Mouse (Mus musculus) spleen, postnatal 4 days (tissue): ENCODE measurements around the gene Gm10518.

Source experiments
- DNase-seq, 2 experiments: peaks; one replicate each; pipeline ENCODE4 v3.0.0; 2022; ENCODE audit warnings: low spot score in 2 of 2

The Gm10518 gene

GRCm38 (mm10) chr1:179833596-179833995 lies 30.4 kb downstream of the Gm10518 start:
- no peak for DNase-seq

GRCm38 (mm10) chr1:179835753-179836425 lies 32.7 kb downstream of the Gm10518 start:
- DNase-seq, result no peak

GRCm38 (mm10) chr1:179836426-179837404 lies 33.5 kb downstream of the Gm10518 start:
- DNase-seq, result no peak

- peak; percentile 32 to 66 for DNase-seq
These were observed 39.4 kb downstream of the Gm10518 start for GRCm38 (mm10) chr1:179842568-179842967.

- DNase-seq, result no peak
These were observed 40.8 kb downstream of the Gm10518 start for GRCm38 (mm10) chr1:179843981-179844380.

GRCm38 (mm10) chr1:179844894-179845293 lies 41.7 kb downstream of the Gm10518 start:
- DNase-seq, result peak; percentile 82 to 92

- no peak for DNase-seq
These were observed 42.8 kb downstream of the Gm10518 start for GRCm38 (mm10) chr1:179845832-179846499.

- DNase-seq, result no peak
These were observed 44.0 kb downstream of the Gm10518 start for GRCm38 (mm10) chr1:179847173-179847572.

- DNase-seq, result peak; percentile 82 to 95
These were observed 44.7 kb downstream of the Gm10518 start for GRCm38 (mm10) chr1:179847759-179848389.

GRCm38 (mm10) chr1:179853421-179853820 lies 50.2 kb downstream of the Gm10518 start:
- peak; percentile 47 to 69 for DNase-seq
